8 mouse cellular contexts compared by ENCODE assay signal in the genomic region with DNA sequence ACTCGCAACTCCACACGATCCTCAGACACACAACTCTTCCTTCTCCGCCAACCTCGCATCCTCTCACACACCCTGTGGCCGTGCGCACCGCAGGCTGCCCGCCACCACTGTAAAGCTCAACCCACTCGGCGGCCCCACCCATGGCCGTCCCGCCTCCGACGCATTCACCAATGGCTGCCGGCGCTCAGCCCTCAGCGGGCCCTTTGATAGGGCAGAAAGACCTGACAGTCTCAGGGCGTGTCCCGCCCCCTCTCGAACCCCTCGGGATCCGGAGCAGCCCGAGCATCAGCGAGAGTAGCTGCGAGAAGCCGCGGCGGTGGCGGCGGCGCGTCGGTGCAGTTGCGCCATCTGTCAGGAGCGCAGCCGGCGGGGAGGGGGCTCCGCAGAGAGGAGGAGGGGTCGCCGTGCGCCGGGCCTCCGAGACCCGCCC. TPM values are rescaled to one million over a fixed set of nuclear protein-coding genes. Genes with fewer than 3 reads are reported as not detected.
DNase-seq lines count a peak whose midpoint lies in the region; ATAC-seq and TF ChIP-seq lines count a peak whose summit lies in the region.

No protein-coding gene starts in this region.

- H3K27ac ChIP-seq in forebrain, embryonic 12.5 days, result peak overlapping the region; percentile 98
- H3K27ac ChIP-seq in heart, postnatal 0 days (ENCODE audit: low read depth), result peak overlapping the region; percentile 88
- peak overlapping the region; percentile 73 for H3K27ac ChIP-seq in liver, embryonic 16.5 days (ENCODE audit: low read length)
- peak overlapping the region; percentile 99 for H3K27ac ChIP-seq in neural tube, embryonic 13.5 days (replicated peaks)
- H3K27ac ChIP-seq in testis, adult 2 months (ENCODE audit: control insufficient read depth, insufficient read depth, low read depth, low read length), result peak overlapping the region; percentile 59

- TF ChIP-seq POLR2A in testis, adult 2 months (IDR thresholded peaks at IDR 0.05; ENCODE audit: control insufficient read depth, low read depth, low read length), result peak; percentile 82

- TF ChIP-seq EP300 in heart, postnatal 0 days (IDR thresholded peaks at IDR 0.05; ENCODE audit: low read depth), result no peak

- H3K27me3 ChIP-seq in forebrain, embryonic 12.5 days, result no peaks in the 10 kb centered on the region
- H3K27me3 ChIP-seq in heart, postnatal 0 days (ENCODE audit: control insufficient read depth, insufficient read depth, low read length), result no peaks in the 10 kb centered on the region
- H3K27me3 ChIP-seq in liver, embryonic 16.5 days (ENCODE audit: control insufficient read depth, insufficient read depth, low read depth, low read length), result no peaks in the 10 kb centered on the region
- no peaks in the 10 kb centered on the region for H3K27me3 ChIP-seq in neural tube, embryonic 13.5 days
- no peaks in the 10 kb centered on the region for H3K27me3 ChIP-seq in testis, adult 2 months (ENCODE audit: control insufficient read depth, insufficient read depth, low read length)

- H3K4me1 ChIP-seq in forebrain, embryonic 12.5 days, result peaks cover 42% of the 10 kb centered on the region
- peaks cover 10% of the 10 kb centered on the region for H3K4me1 ChIP-seq in heart, postnatal 0 days (ENCODE audit: control insufficient read depth, insufficient read depth)
- peaks cover 19% of the 10 kb centered on the region for H3K4me1 ChIP-seq in liver, embryonic 16.5 days (ENCODE audit: control insufficient read depth, low read depth, low read length)
- H3K4me1 ChIP-seq in neural tube, embryonic 13.5 days (replicated peaks), result peaks cover 47% of the 10 kb centered on the region
- peaks cover 6% of the 10 kb centered on the region for H3K4me1 ChIP-seq in testis, adult 2 months (ENCODE audit: control insufficient read depth, insufficient read depth, low read length)

- H3K9me3 ChIP-seq in forebrain, embryonic 12.5 days, result no peaks in the 10 kb centered on the region
- no peaks in the 10 kb centered on the region for H3K9me3 ChIP-seq in heart, postnatal 0 days (replicated peaks; ENCODE audit: control insufficient read depth, low read length)
- no peaks in the 10 kb centered on the region for H3K9me3 ChIP-seq in liver, embryonic 16.5 days (replicated peaks; ENCODE audit: control insufficient read depth, low read length)
- H3K9me3 ChIP-seq in neural tube, embryonic 13.5 days, result no peaks in the 10 kb centered on the region

- no peak for TF ChIP-seq CTCF in heart, postnatal 0 days (IDR thresholded peaks at IDR 0.05; ENCODE audit: low read depth)
- TF ChIP-seq CTCF in testis, adult 2 months (IDR thresholded peaks at IDR 0.05; ENCODE audit: control insufficient read depth, insufficient read depth, insufficient replicate concordance, low read depth, low read length), result no peak

- DNase-seq in CD8-positive naive resting alpha-beta T cell, adult 2 months (ENCODE audit: low read depth in 2 of 2, low spot score in 2 of 2), result peak; percentile 91 to 93
- DNase-seq in c-Kit-positive CD71-positive TER-119-positive erythroid progenitor cells, embryonic 14.5 days (ENCODE audit: low spot score), result peak; percentile 93
- DNase-seq in heart, postnatal 0 days (ENCODE audit: low spot score), result peak; percentile 96
- peak; percentile 95 to 97 for DNase-seq in kidney, postnatal 4 days

- H3K9ac ChIP-seq in forebrain, embryonic 12.5 days, result peak overlapping the region; percentile 99
- peak overlapping the region; percentile 75 for H3K9ac ChIP-seq in heart, postnatal 0 days (replicated peaks; ENCODE audit: low read depth, low read length)
- peak overlapping the region; percentile 77 for H3K9ac ChIP-seq in liver, embryonic 16.5 days (ENCODE audit: low read depth, low read length)
- H3K9ac ChIP-seq in neural tube, embryonic 13.5 days, result peak overlapping the region; percentile 99

- no peaks in the 10 kb centered on the region; the same call in 1 of the 2 replicates for H3K36me3 ChIP-seq in forebrain, embryonic 12.5 days (replicated peaks)
- no peaks in the 10 kb centered on the region for H3K36me3 ChIP-seq in heart, postnatal 0 days (replicated peaks; ENCODE audit: control insufficient read depth, insufficient read depth, low read length)
- H3K36me3 ChIP-seq in liver, embryonic 16.5 days (ENCODE audit: control insufficient read depth, insufficient read depth), result no peaks in the 10 kb centered on the region
- no peaks in the 10 kb centered on the region for H3K36me3 ChIP-seq in neural tube, embryonic 13.5 days
- no peaks in the 10 kb centered on the region for H3K36me3 ChIP-seq in testis, adult 2 months (ENCODE audit: control insufficient read depth, insufficient read depth, low read length)

- peak overlapping the region; percentile 96 for H3K4me3 ChIP-seq in forebrain, embryonic 12.5 days (replicated peaks)
- H3K4me3 ChIP-seq in heart, postnatal 0 days (ENCODE audit: low read depth, low read length), result peak overlapping the region; percentile 93
- peak overlapping the region; percentile 84 for H3K4me3 ChIP-seq in liver, embryonic 16.5 days (ENCODE audit: low read depth, low read length)
- peak overlapping the region; percentile 98 for H3K4me3 ChIP-seq in neural tube, embryonic 13.5 days
- peak overlapping the region; percentile 83 for H3K4me3 ChIP-seq in testis, adult 2 months (ENCODE audit: control insufficient read depth, low read depth, low read length)

- peak overlapping the region; percentile 77 for H3K4me2 ChIP-seq in forebrain, embryonic 12.5 days
- peak overlapping the region; percentile 95 for H3K4me2 ChIP-seq in heart, postnatal 0 days (ENCODE audit: low read depth, low read length)
- peak overlapping the region; percentile 89 for H3K4me2 ChIP-seq in liver, embryonic 16.5 days (ENCODE audit: low read depth, low read length)
- peak overlapping the region; percentile 92 for H3K4me2 ChIP-seq in neural tube, embryonic 13.5 days

- under 1% methylated on average over 43 of the region's 44 CpGs for WGBS in forebrain, embryonic 12.5 days
- WGBS in heart, postnatal 0 days, result under 1% methylated on average over 38 of the region's 44 CpGs
- WGBS in liver, embryonic 16.5 days (ENCODE audit: insufficient replicate concordance), result under 1% methylated on average over 44 of the region's 44 CpGs
- under 1% methylated on average over 42 of the region's 44 CpGs for WGBS in neural tube, embryonic 13.5 days

- ATAC-seq in forebrain, embryonic 12.5 days (ENCODE audit: low FRiP score), result peak; percentile 99
- peak; percentile 98 for ATAC-seq in heart, postnatal 0 days (ENCODE audit: insufficient read depth, low read depth)
- peak; percentile 98 for ATAC-seq in liver, embryonic 16.5 days (ENCODE audit: low read depth)
- peak; percentile 99 for ATAC-seq in neural tube, embryonic 13.5 days (ENCODE audit: low read depth)

RNA-seq across cellular contexts. Expression of gene Fyn, which starts 0.9 kb away (rescaled TPM):
- 62.0 and 63.4 TPM in 2 replicates for polyA plus RNA-seq in forebrain, embryonic 12.5 days (2016; fragmentation: Nextera tagmentation; extraction: Ambion mirVana)
- total RNA-seq in heart, postnatal 0 days (2014; rRNA removed; ENCODE audit: low replicate concordance), result 24.1 and 34.3 TPM in 2 replicates
- 10.3 and 10.8 TPM in 2 replicates for polyA plus RNA-seq in heart, postnatal 0 days (2015; fragmentation: Nextera tagmentation; extraction: Ambion mirVana)
- polyA plus RNA-seq in liver, embryonic 16.5 days (2015; fragmentation: Nextera tagmentation; extraction: Ambion mirVana), result 4.5 and 5.9 TPM in 2 replicates
- polyA plus RNA-seq in neural tube, embryonic 13.5 days (2015; fragmentation: Nextera tagmentation; extraction: Ambion mirVana), result 71.6 and 74.9 TPM in 2 replicates
- polyA plus RNA-seq in testis, adult 2 months (2012; rRNA removed), result 15.0 and 18.8 TPM in 2 replicates

Comparison
In these comparisons a context has a peak if more than half of its experiments do, and no peak if none do; other contexts are left out.
1. Peak in every context shown above with its lines: DNase-seq, ATAC-seq, H3K4me3 ChIP-seq and H3K27ac ChIP-seq.